Mouse (Mus musculus): ENCODE results near the gene Cul4b. TPM values are rescaled to one million over a fixed set of nuclear protein-coding genes. Genes with fewer than 3 reads are reported as not detected.
"Not testable (repeated sequence)": the region's sequence is repeated elsewhere in the genome, so short reads cannot be mapped to it uniquely, and the experiment has no call there.

The Cul4b gene
- polyA plus RNA-seq, 1 experiment from 2014 or later, result 24.7 TPM

GRCm38 (mm10) chrX:38565176-38565542 lies 10.8 kb downstream of the Cul4b start:
- H3K4me3 ChIP-seq (ENCODE audit: low read length), result peak overlapping the region; percentile 61
- peak overlapping the region; percentile 55 for H3K4me2 ChIP-seq (ENCODE audit: low read depth, low read length)
- H3K36me3 ChIP-seq (ENCODE audit: control insufficient read depth, insufficient read depth, low read length), result peaks cover 2% of the 10 kb centered on the region; the same call in 1 of the 2 replicates
- peak overlapping the region; percentile 97 for H3K27ac ChIP-seq (ENCODE audit: low read length)
- no peak for ATAC-seq (ENCODE audit: low read depth)
- no peaks in the 10 kb centered on the region for H3K4me1 ChIP-seq (replicated peaks; ENCODE audit: control insufficient read depth, insufficient read depth, low read length)
- WGBS, result 9% methylated on average over 8 of the region's 8 CpGs
- H3K9me3 ChIP-seq (ENCODE audit: control insufficient read depth, low read length), result no peaks in the 10 kb centered on the region
- H3K27me3 ChIP-seq (ENCODE audit: control insufficient read depth, insufficient read depth, low read depth, low read length), result no peaks in the 10 kb centered on the region
- H3K9ac ChIP-seq (ENCODE audit: low read length), result peak overlapping the region; percentile 64

- H3K4me1 ChIP-seq (replicated peaks; ENCODE audit: control insufficient read depth, insufficient read depth, low read length), result no peaks in the 10 kb centered on the region
- WGBS, result 13% methylated on average over 38 of the region's 52 CpGs
- peak; percentile 95 for ATAC-seq (ENCODE audit: low read depth)
- H3K4me2 ChIP-seq (ENCODE audit: low read depth, low read length), result peak overlapping the region; percentile 71
- H3K27me3 ChIP-seq (ENCODE audit: control insufficient read depth, insufficient read depth, low read depth, low read length), result no peaks in the 10 kb centered on the region
- peak overlapping the region; percentile 97 for H3K27ac ChIP-seq (ENCODE audit: low read length)
- H3K9me3 ChIP-seq (ENCODE audit: control insufficient read depth, low read length), result no peaks in the 10 kb centered on the region
- peak overlapping the region; percentile 61 for H3K4me3 ChIP-seq (ENCODE audit: low read length)
- H3K9ac ChIP-seq (ENCODE audit: low read length), result peak overlapping the region; percentile 74
- peaks cover 4% of the 10 kb centered on the region; the same call in 1 of the 2 replicates for H3K36me3 ChIP-seq (ENCODE audit: control insufficient read depth, insufficient read depth, low read length)
Observed at GRCm38 (mm10) chrX:38564542-38565175, 11.3 kb downstream of the Cul4b start.

GRCm38 (mm10) chrX:38563941-38564541 lies 12.0 kb downstream of the Cul4b start:
- no peaks in the 10 kb centered on the region for H3K4me1 ChIP-seq (replicated peaks; ENCODE audit: control insufficient read depth, insufficient read depth, low read length)
- peak overlapping the region; percentile 74 for H3K9ac ChIP-seq (ENCODE audit: low read length)
- H3K27me3 ChIP-seq (ENCODE audit: control insufficient read depth, insufficient read depth, low read depth, low read length), result no peaks in the 10 kb centered on the region
- H3K9me3 ChIP-seq (ENCODE audit: control insufficient read depth, low read length), result no peaks in the 10 kb centered on the region
- peak overlapping the region; percentile 97 for H3K27ac ChIP-seq (ENCODE audit: low read length)
- peaks cover 4% of the 10 kb centered on the region; the same call in 1 of the 2 replicates for H3K36me3 ChIP-seq (ENCODE audit: control insufficient read depth, insufficient read depth, low read length)
- peak overlapping the region; percentile 71 for H3K4me2 ChIP-seq (ENCODE audit: low read depth, low read length)
- peak; percentile 0; the same call in 1 of the 2 replicates for ATAC-seq (ENCODE audit: low read depth)
- peak overlapping the region; percentile 61 for H3K4me3 ChIP-seq (ENCODE audit: low read length)
- 20% methylated on average over 11 of the region's 19 CpGs for WGBS

- no peak overlapping the region for H3K27ac ChIP-seq (ENCODE audit: low read length)
- no peak overlapping the region for H3K9ac ChIP-seq (ENCODE audit: low read length)
- H3K4me3 ChIP-seq (ENCODE audit: low read length), result no peak overlapping the region
- H3K9me3 ChIP-seq (ENCODE audit: control insufficient read depth, low read length), result no peaks in the 10 kb centered on the region
- no peaks in the 10 kb centered on the region for H3K36me3 ChIP-seq (ENCODE audit: control insufficient read depth, insufficient read depth, low read length)
- ATAC-seq (ENCODE audit: low read depth), result no peak
- H3K4me1 ChIP-seq (replicated peaks; ENCODE audit: control insufficient read depth, insufficient read depth, low read length), result no peaks in the 10 kb centered on the region
- no peak overlapping the region for H3K4me2 ChIP-seq (ENCODE audit: low read depth, low read length)
- no peaks in the 10 kb centered on the region for H3K27me3 ChIP-seq (ENCODE audit: control insufficient read depth, insufficient read depth, low read depth, low read length)
Observed at GRCm38 (mm10) chrX:38553255-38553654, 22.7 kb downstream of the Cul4b start.

GRCm38 (mm10) chrX:38514556-38514955 lies 61.4 kb downstream of the Cul4b start:
- Histone ChIP-seq H3K4me2 (ENCODE audit: low read depth, low read length) (no peak overlapping the region), H3K4me1 (replicated peaks; ENCODE audit: control insufficient read depth, insufficient read depth, low read length) (no peaks in the 10 kb centered on the region), H3K4me3 (ENCODE audit: low read length) (no peak overlapping the region), H3K27me3 (ENCODE audit: control insufficient read depth, insufficient read depth, low read depth, low read length) (no peaks in the 10 kb centered on the region), H3K9me3 (ENCODE audit: control insufficient read depth, low read length) (no peaks in the 10 kb centered on the region), H3K9ac (ENCODE audit: low read length) (no peak overlapping the region), H3K36me3 (ENCODE audit: control insufficient read depth, insufficient read depth, low read length) (no peaks in the 10 kb centered on the region), H3K27ac (ENCODE audit: low read length) (no peak overlapping the region)
- ATAC-seq (ENCODE audit: low read depth), result no peak
- WGBS, result 2% methylated on average over 7 of the region's 7 CpGs

- no peak overlapping the region for H3K4me3 ChIP-seq (ENCODE audit: low read length)
- H3K9ac ChIP-seq (ENCODE audit: low read length), result no peak overlapping the region
- ATAC-seq (ENCODE audit: low read depth), result no peak
- H3K4me1 ChIP-seq (replicated peaks; ENCODE audit: control insufficient read depth, insufficient read depth, low read length), result no peaks in the 10 kb centered on the region
- H3K9me3 ChIP-seq (ENCODE audit: control insufficient read depth, low read length), result no peaks in the 10 kb centered on the region
- WGBS, result 79% methylated on average over 14 of the region's 14 CpGs
- H3K27ac ChIP-seq (ENCODE audit: low read length), result no peak overlapping the region
- no peaks in the 10 kb centered on the region for H3K36me3 ChIP-seq (ENCODE audit: control insufficient read depth, insufficient read depth, low read length)
- H3K4me2 ChIP-seq (ENCODE audit: low read depth, low read length), result no peak overlapping the region
- H3K27me3 ChIP-seq (ENCODE audit: control insufficient read depth, insufficient read depth, low read depth, low read length), result no peaks in the 10 kb centered on the region
Observed at GRCm38 (mm10) chrX:38504846-38505245, 71.2 kb downstream of the Cul4b start.

- not testable (repeated sequence) for H3K27ac ChIP-seq (ENCODE audit: low read length); H3K27me3 ChIP-seq (ENCODE audit: control insufficient read depth, insufficient read depth, low read depth, low read length); H3K36me3 ChIP-seq (ENCODE audit: control insufficient read depth, insufficient read depth, low read length); H3K4me2 ChIP-seq (ENCODE audit: low read depth, low read length); H3K4me1 ChIP-seq (replicated peaks; ENCODE audit: control insufficient read depth, insufficient read depth, low read length); H3K4me3 ChIP-seq (ENCODE audit: low read length); H3K9ac ChIP-seq (ENCODE audit: low read length); ATAC-seq (ENCODE audit: low read depth); H3K9me3 ChIP-seq (ENCODE audit: control insufficient read depth, low read length)
- WGBS, result 75% methylated on average over 5 of the region's 5 CpGs
Observed at GRCm38 (mm10) chrX:38502182-38502581, 73.8 kb downstream of the Cul4b start.

- not testable (repeated sequence) for H3K4me3 ChIP-seq (ENCODE audit: low read length); H3K36me3 ChIP-seq (ENCODE audit: control insufficient read depth, insufficient read depth, low read length); H3K27me3 ChIP-seq (ENCODE audit: control insufficient read depth, insufficient read depth, low read depth, low read length); H3K4me1 ChIP-seq (replicated peaks; ENCODE audit: control insufficient read depth, insufficient read depth, low read length); H3K27ac ChIP-seq (ENCODE audit: low read length); H3K9me3 ChIP-seq (ENCODE audit: control insufficient read depth, low read length); H3K9ac ChIP-seq (ENCODE audit: low read length); ATAC-seq (ENCODE audit: low read depth)
- H3K4me2 ChIP-seq (ENCODE audit: low read depth, low read length), result peak overlapping the region; percentile 11; the same call in 1 of the 2 replicates
- WGBS, result 36% methylated on average over 20 of the region's 20 CpGs
Observed at GRCm38 (mm10) chrX:38485464-38485863, 90.5 kb downstream of the Cul4b start.
